Mouse (Mus musculus) E14TG2a.4 (cell line): ENCODE measurements around the gene Dpy30.

Experiments
- CTCF ChIP-seq: conservative IDR thresholded peaks from 2 replicates; pipeline ENCODE4 v1.5.1; 2014; ENCODE audit warnings: low read length
- POU5F1 ChIP-seq: IDR thresholded peaks from 2 replicates; pipeline ENCODE4 v1.6.1; 2014; ENCODE audit warnings: low read length, borderline replicate concordance

GRCm38 (mm10) chr17:74305616-74306015 is 18.1 kb downstream of the Dpy30 start:
- TF ChIP-seq CTCF (no peak), POU5F1 (no peak)
